Mouse (Mus musculus): ENCODE results near the gene Ulk3.
A peak's percentile ranks its signal among the peaks of the same experiment; 100 is the strongest.

Gene Ulk3

GRCm38 (mm10) chr9:57568500-57568899 lies 20.8 kb upstream of the Ulk3 start:
- DNase-seq (ENCODE audit: low spot score), result no peak

- DNase-seq (ENCODE audit: low spot score), result no peak
Measured at GRCm38 (mm10) chr9:57574397-57574796, 14.9 kb upstream of the Ulk3 start.

DNA sequence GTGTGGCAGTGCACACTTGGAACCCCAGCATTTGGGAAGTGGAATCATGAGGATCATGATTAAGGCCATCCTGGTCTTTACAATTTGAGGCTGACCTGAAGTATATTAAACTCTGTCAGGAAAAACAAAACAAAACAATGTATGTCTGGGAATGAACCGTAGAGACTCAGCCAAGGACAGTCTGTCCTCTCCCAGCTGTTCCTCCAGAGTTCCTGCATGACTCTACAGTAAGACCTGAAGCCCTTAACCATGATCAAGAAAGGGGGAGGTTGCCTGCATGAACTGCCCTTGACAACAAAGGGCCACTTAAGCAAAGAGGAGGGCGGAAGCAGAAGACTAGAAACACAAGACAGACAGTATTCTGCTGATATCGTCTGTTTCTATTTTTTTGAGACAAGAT lies 13.7 kb upstream of the Ulk3 start:
- no peak for DNase-seq (ENCODE audit: low spot score)

GRCm38 (mm10) chr9:57577144-57577849 lies 12.0 kb upstream of the Ulk3 start:
- no peak for DNase-seq (ENCODE audit: low spot score)

DNA sequence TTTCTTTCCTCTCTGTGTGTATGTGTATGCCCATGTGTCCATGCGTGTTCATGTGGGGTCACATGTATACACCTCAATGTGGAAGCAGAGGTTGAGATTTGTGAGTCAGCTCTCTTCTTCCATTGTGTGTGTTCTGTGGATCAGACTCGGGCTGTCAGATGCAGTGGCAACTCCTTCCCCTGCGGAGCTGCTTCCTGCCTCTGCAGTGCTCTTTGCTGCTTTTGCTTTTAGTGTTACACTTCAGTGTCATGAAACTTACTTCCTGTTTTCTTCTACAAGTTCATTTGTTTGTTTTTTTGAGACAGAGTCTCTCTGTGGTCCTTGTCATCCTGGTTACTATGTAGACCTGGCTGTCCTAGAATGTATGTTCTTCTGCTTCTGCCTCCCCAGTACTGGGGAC lies 4.3 kb upstream of the Ulk3 start:
- no peak for DNase-seq (ENCODE audit: low spot score)

DNA sequence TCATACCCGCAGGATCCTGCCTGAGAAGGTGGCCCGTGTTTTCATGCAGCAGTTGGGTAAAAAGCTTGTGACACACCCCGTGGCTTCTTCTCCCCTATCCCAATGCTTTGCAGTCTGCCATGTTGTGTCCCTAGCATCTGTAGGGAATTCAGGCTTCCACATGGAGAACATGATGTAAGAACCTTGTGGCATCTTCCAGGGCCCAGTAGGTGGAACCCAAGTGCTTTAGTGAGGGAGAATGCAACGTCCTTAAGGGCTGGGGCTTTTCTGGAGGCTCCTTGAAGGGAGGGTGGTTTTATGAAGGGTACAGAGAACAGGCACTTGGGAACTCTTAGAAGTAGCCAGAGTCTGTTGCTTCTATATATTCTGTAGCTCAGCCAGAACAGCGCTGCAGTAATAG lies 1.5 kb downstream of the Ulk3 start:
- peak; percentile 72 for DNase-seq (ENCODE audit: low spot score)

- no peak for DNase-seq (ENCODE audit: low spot score)
Measured at GRCm38 (mm10) chr9:57593454-57594173, 4.4 kb downstream of the Ulk3 start.

DNA sequence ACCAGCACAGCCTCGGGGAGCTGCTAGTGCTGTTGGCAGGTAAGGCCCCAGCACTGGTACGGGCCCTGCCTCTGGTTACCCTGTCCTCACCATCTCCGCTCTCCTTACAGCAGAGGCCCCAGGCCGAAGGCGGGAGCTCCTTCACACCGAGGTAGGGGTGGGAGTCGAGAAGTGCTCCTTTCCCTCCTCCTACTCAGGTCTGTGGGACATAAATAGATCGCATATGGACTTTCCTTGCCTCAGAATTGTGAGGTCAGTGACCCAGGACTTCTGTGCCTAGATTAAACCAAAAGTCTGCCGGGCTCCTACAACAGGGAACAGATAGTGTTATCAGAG lies 4.9 kb downstream of the Ulk3 start:
- no peak for DNase-seq (ENCODE audit: low spot score)

GRCm38 (mm10) chr9:57597265-57597664 lies 8.0 kb downstream of the Ulk3 start:
- DNase-seq (ENCODE audit: low spot score), result no peak

GRCm38 (mm10) chr9:57597929-57598382 lies 8.7 kb downstream of the Ulk3 start:
- DNase-seq (ENCODE audit: low spot score), result peak; percentile 35

DNA sequence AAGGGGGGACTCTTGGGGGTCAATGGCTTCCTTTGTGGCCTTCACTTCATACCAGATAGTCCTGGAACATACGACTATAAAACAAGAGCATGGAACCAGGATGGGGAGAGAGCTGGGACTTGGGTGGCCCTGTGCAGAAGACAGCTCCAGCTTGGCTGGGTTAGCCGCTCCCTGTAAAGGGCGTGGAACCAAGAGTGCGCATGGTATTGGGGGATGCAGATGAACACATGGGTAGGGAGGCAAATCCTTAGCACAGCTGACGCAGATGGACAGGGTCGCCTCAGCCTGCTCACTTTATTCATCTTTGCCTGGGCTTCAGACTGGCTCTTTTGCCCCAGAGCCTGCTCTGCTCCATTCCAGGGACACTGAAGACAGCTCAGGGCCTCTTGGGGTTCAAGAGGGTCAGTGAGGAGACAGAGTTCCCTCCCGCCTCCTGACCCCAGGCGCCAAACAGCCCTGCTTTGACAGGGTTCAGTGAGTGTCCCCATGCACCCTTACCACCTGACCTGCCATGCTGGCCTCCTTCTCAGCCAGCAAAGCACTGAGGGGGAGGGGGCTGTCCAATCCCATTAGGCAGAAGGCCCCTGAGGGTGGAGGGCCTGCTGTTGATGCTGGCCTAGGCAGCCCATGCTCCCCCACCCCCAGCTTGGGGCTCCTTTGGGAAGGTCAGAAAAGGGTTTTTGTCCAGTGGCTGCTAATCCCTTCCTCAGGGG lies 9.8 kb downstream of the Ulk3 start:
- DNase-seq (ENCODE audit: low spot score), result no peak

GRCm38 (mm10) chr9:57600620-57601352 lies 11.5 kb downstream of the Ulk3 start:
- no peak for DNase-seq (ENCODE audit: low spot score)

DNA sequence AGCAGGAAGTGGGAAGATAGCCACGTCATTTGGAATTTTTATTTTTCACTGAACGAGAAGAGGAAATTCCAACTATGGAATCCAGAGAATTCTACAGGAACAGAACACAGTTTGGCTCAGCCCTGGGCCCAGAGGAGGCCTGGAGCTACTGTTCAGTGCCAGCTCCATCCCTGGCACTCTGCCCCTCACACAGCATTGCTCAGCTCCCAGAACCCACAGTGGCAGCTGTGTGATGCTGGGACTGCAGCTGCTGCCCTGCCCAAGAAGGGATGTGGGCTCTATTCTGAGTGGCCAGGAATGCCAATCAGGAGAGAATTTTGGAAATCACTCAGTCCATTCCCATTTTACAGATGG lies 12.1 kb downstream of the Ulk3 start:
- peak; percentile 74 for DNase-seq (ENCODE audit: low spot score)

DNA sequence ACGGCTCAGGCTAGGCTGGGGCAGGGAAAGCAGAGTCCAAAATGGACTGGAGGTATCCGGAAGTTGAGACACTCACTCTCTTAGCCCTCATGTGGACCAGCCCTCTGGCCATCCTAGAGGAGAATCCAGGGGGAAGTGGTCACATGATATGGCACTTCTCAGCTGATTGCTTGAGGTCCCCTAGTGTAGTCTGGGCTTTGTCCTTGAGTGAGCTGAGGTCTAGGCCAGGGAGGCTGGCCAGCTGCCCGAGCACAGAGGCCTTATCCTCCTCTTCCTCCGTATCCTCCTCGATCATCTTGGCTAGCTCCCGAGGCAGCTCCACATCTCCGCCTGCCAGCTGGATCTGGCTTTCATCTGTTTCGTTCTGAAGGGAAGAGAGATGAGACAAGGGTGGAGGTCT lies 12.8 kb downstream of the Ulk3 start:
- no peak for DNase-seq (ENCODE audit: low spot score)

DNA sequence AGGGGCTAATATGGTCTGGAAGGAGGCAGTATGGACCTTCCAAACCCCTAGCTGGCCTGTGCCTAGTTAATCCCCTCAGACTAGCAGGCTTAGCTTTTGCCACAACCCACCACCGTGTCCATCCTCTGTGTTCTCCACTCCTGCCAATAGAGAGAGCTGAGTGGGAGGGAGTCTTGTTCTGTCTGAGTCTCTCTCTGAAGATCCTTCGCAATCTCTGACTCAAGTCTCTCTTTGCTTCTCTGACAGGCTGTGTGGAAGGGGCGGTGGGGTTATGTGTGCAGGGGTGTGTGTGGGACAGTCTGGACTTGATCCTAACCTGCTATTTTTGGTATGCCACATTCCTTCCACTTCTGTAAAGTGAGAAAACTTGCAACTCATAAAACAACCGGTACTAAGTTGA lies 15.6 kb downstream of the Ulk3 start:
- no peak for DNase-seq (ENCODE audit: low spot score)

- DNase-seq (ENCODE audit: low spot score), result no peak
Measured at GRCm38 (mm10) chr9:57605503-57605902, 16.3 kb downstream of the Ulk3 start.

DNA sequence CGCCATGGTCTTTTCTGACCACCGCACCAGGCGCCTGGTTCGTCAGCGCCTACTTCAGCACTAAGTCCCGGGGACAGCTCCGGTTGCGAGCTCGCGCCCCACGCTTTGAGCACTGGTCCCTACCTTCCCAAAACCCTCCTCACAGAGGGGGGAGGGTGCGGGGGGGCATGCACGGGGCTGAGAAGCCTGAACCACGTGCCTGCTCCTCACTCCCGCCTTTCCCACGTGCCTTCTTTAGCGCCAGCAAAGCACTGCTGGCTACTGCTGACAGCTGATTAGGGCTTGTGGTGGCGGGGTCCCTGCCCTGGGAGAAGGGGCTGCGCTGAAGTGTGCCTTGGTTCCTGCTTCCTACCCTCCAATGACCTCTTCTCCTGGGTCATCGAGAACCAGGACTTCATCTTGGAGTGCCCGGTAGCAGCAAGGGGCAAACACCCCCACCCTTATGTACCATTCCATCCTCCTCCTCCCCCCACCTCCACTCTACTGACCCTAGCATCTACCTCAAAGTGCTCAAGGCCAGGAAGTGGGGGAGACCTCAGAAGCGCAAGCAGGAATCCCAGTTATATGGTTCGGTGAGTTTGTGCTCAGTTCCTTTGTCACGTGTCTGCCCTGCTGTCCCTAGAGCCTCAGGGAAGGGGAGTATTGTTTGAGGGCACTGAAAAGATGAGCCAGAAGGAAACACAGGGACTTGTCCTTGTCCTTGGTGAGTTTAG lies 17.0 kb downstream of the Ulk3 start, which contains the start of gene Cplx3:
TSS of gene Cplx3 (minus strand) at position 143 of the 713 bp plus-strand sequence.
- no peak for DNase-seq (ENCODE audit: low spot score)

DNA sequence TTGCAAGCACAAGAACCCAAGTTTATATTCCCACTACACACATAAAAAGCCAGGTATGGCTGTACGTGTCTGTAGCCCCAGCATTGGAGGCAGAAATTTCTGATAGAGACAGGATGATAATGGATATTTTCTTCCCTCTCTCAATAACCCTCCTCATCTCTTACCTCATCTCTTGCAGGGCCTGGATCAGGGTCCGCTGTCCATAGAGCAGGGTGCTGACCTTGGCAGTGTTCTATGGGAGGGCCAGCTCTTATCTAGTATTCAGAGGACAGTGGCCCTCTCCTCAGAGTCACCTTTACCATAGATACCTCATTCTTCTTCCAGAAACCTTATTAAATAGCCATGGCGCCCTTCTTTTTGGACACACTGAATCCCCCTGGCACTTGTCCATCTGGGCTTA lies 20.6 kb downstream of the Ulk3 start:
- DNase-seq (ENCODE audit: low spot score), result peak; percentile 42

GRCm38 (mm10) chr9:57610359-57610826 lies 21.1 kb downstream of the Ulk3 start:
- peak; percentile 92 for DNase-seq (ENCODE audit: low spot score)

- no peak for DNase-seq (ENCODE audit: low spot score)
Measured at GRCm38 (mm10) chr9:57612587-57612986, 23.3 kb downstream of the Ulk3 start.

GRCm38 (mm10) chr9:57613975-57614374 lies 24.7 kb downstream of the Ulk3 start:
- DNase-seq (ENCODE audit: low spot score), result peak; percentile 34

DNA sequence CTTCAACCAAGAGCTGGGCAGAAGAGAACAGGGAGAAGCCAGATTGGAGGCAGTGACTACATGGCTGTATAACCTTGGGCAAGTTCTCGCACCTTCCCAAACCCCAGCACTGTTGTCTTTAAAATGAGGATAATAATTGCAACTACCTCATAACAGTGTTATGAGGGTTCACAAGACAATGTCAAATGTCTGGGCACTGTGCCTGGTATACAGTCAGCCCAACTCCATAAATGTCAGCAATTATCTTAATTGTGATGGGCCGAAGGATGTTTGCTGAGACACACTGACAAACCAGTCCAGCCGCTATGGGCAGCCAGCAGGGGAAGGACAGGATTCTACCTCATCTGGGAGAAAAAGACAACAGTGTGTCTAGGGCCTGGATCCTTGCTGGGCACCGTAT lies 25.5 kb downstream of the Ulk3 start:
- no peak for DNase-seq (ENCODE audit: low spot score)

Data from adipocyte (in vitro differentiated cells).